Mouse (Mus musculus): ENCODE measurements at regions not wholly inside any gene's neighbourhood (a gene's known extent, or its start where the extent isn't known, plus 50 kb on each side); places are given as distances from the start of the nearest gene placed in this dataset.

DNA sequence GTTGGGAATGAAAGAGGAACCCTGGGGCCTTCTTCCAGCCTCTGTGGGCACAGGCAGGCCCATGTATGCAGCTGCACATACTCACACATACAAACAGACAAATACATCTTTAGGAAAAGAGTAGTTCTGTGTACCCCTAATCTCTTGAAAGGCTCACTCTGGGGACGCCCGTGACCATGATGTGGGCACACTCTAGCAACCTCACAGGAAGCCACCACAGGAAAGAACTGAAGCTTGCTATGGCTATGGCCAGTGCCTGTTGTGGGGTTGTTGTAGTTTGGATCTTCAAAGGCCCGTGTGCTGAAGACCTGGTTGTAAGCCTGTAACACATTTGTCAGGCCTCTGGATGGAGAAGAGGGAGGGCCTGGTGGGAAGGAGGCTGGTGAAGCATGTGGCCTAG, 175.4 kb upstream of the Prok2 start:
- TF ChIP-seq CHD2 (IDR thresholded peaks at IDR 0.05; ENCODE audit: low read depth, low read length) (no peak), HCFC1 (IDR thresholded peaks at IDR 0.05; ENCODE audit: borderline replicate concordance, insufficient read depth, low read length) (no peak), ZC3H11A (IDR thresholded peaks at IDR 0.05; ENCODE audit: borderline replicate concordance, low read depth, low read length) (no peak), ZNF384 (IDR thresholded peaks at IDR 0.05; ENCODE audit: low read depth, low read length) (no peak)
